Mouse (Mus musculus): ENCODE results near the gene Cldn17.

Cldn17 gene

GRCm38 (mm10) chr16:88506878-88507277 lies at the start of gene Cldn17:
Cldn17 (minus strand) TSS chr16:88506978.
- DNase-seq (ENCODE audit: low spot score): no peak

- no peak for DNase-seq (ENCODE audit: low spot score)
These were observed 35.7 kb upstream of the Cldn17 start for GRCm38 (mm10) chr16:88542488-88542887.

DNA sequence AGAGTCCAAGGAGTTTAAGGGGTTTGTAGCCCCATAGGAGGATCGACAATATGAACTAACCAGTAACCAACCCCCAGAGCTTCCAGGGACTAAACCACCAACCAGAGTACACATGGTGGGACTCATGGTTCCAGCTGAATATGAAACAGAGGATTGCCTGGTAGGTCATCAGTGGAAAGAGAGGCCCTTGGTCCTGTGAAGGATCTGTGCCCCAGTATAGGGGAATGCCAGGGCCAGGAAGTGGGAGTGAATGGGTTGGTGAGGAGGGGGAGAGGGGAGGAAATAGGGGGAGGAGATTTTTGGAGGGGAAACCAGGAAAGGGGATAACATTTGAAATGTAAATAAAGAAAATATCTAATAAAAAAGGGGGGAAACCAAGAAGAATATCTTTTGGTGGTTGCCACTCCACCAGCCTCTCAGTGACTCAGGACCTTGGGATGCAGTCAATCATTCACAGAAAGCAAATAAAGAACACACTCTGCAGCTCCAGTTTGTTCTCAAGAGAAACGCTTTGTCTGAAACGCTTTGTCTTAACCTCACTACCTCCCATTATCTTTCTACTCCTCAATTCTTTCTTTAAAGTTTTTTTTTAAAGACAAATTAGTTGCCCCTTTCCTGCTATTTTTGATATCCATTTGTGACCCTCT lies 33.2 kb upstream of the Cldn17 start:
- no peak for DNase-seq (ENCODE audit: low spot score)

DNA sequence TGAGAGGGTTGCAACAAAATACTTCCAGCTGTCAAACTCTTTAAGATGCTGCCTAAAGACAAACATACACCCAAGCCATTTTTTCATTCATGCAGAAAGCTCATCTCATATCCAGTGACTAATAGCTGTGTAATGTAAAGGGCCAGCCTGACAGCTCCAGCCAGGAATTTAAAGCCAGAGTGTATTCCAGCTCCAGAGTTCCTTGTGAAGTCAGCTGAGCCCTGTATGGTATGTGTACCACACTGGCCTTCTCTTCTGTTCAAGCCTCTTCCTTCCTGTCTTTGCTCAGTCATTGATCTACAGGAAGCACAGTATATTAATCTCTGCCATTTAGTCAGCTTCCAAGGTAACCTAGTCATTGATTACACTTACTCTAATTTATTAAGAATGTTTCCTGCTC lies 4.6 kb upstream of the Cldn17 start:
- DNase-seq (ENCODE audit: low spot score): no peak

DNA sequence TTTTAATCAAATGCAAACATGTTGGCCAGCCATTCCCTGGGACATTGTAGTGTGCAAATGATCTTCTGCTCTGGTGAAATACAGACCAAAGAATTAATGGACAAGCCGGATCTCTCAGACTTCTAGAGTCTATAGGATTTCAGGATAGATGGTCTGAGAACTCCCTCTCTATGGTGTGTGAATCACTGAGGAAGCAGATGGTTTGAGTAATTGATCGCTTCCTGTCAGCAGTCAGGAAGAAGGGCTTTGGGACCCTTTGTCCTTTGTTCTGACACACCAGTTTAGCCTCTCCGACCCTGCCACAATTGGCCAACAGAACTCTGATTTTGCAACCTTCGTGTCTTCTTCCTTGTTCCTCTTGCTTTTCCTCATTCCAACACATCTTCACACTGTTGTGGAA lies 1.4 kb upstream of the Cldn17 start:
- DNase-seq (ENCODE audit: low spot score): no peak

DNA sequence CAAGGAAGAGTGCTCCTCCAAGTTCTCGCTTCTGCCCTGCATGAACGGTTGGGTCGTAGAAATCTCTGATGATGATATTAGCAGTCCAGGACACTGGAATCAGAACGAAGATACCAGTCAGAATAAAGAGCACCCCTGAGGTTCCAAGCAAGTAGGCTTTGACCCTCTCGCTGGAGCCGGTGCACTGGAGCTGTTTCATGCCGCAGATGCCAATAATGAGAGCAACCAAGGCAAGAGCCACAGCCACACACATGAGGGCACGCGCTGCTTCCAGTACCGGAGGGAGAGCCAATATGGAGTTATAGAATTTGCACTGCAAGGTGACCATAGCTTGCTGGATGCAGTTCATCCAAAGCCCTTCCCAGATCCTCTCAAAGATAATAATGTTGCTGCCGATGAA lies 440 bp downstream of the Cldn17 start:
- no peak for DNase-seq (ENCODE audit: low spot score)

GRCm38 (mm10) chr16:88488096-88488495 lies 18.7 kb downstream of the Cldn17 start:
- no peak for DNase-seq (ENCODE audit: low spot score)

- DNase-seq (ENCODE audit: low spot score): no peak
These were observed 26.6 kb downstream of the Cldn17 start for GRCm38 (mm10) chr16:88480011-88480774.

GRCm38 (mm10) chr16:88463235-88463634 lies 43.5 kb downstream of the Cldn17 start:
- DNase-seq (ENCODE audit: low spot score): no peak

Data from MN1 (cell line).